Mouse (Mus musculus) testis, adult 2 months (tissue): ENCODE data around the gene Fli1. TPM values are rescaled to one million over a fixed set of nuclear protein-coding genes. Genes with fewer than 3 reads are reported as not detected.
A peak's percentile ranks its signal among the peaks of the same experiment; 100 is the strongest.

Source experiments
- H3K27ac ChIP-seq: fragments of 200-500 bp; 2 replicates; pipeline ENCODE4 v1.5.1; 2012; ENCODE audit warnings: low read depth, low read length; ENCODE audit not compliant: control insufficient read depth, insufficient read depth
- H3K27me3 ChIP-seq: fragments of 200-500 bp; 2 replicates; pipeline ENCODE4 v1.6.1; 2012; ENCODE audit warnings: mild to moderate bottlenecking, low read length, moderate library complexity; ENCODE audit not compliant: control insufficient read depth, insufficient read depth
- H3K36me3 ChIP-seq: fragments of 200-500 bp; 2 replicates; pipeline ENCODE4 v1.6.1; 2012; ENCODE audit warnings: mild to moderate bottlenecking, low read length; ENCODE audit not compliant: control insufficient read depth, insufficient read depth
- H3K4me1 ChIP-seq: fragments of 200-500 bp; 2 replicates; pipeline ENCODE4 v1.6.1; 2012; ENCODE audit warnings: low read length; ENCODE audit not compliant: control insufficient read depth, insufficient read depth
- H3K4me3 ChIP-seq: fragments of 200-500 bp; 2 replicates; pipeline ENCODE4 v1.5.1; 2012; ENCODE audit warnings: low read depth, mild to moderate bottlenecking, low read length, moderate library complexity, mixed read lengths; ENCODE audit not compliant: control insufficient read depth
- CTCF ChIP-seq: fragments of 200-500 bp; IDR thresholded peaks from 2 replicates; pipeline ENCODE4 v1.5.1; 2012; ENCODE audit warnings: low read depth, mild to moderate bottlenecking, inconsistent platforms, low read length, moderate library complexity; ENCODE audit not compliant: control insufficient read depth, insufficient read depth, insufficient replicate concordance
- POLR2A ChIP-seq: fragments of 200-500 bp; IDR thresholded peaks from 2 replicates; pipeline ENCODE4 v1.6.1; 2012; ENCODE audit warnings: low read depth, mild to moderate bottlenecking, inconsistent platforms, low read length, moderate library complexity; ENCODE audit not compliant: control insufficient read depth
- polyA plus RNA-seq: library from polyadenylated mRNA; depleted of rRNA; stranded (reverse); fragments of >200 nt; gene quantifications from 2 replicates; pipeline ENCODE4 v1.2.3, GENCODE M21; 2012

Fli1 gene
- polyA plus RNA-seq, 1 experiment = 0.51 TPM

DNA sequence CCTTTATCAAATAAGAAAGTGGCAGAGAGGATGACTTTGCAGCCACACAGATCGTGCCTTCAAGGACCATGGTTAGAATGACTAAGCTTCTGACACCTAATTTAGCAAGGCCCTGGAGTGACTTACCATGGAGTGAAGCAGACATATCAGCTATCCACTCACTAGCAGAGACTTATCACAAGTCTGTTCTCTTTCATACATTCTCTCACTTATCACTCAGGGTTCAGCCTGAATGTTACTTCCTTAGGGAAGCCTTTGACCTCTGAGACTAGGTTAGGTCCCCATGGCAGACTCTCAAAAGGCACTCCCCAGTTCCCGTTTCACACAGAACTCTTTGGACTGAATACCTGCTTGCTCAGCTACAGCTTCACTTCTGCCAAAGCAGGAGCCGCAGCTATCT, 21.3 kb downstream of the Fli1 start:
- Histone ChIP-seq H3K36me3 (no peaks in the 10 kb centered on the region), H3K4me3 (no peak overlapping the region), H3K4me1 (peaks cover 9% of the 10 kb centered on the region), H3K27ac (no peak overlapping the region), H3K27me3 (no peaks in the 10 kb centered on the region)
- TF ChIP-seq POLR2A (no peak), CTCF (no peak)

- Histone ChIP-seq H3K27ac (no peak overlapping the region), H3K27me3 (no peaks in the 10 kb centered on the region), H3K4me1 (peaks cover 13% of the 10 kb centered on the region), H3K36me3 (no peaks in the 10 kb centered on the region), H3K4me3 (no peak overlapping the region)
- no peak for TF ChIP-seq POLR2A
- TF ChIP-seq CTCF = no peak
These were observed 21.8 kb downstream of the Fli1 start for GRCm38 (mm10) chr9:32520821-32521220.

DNA sequence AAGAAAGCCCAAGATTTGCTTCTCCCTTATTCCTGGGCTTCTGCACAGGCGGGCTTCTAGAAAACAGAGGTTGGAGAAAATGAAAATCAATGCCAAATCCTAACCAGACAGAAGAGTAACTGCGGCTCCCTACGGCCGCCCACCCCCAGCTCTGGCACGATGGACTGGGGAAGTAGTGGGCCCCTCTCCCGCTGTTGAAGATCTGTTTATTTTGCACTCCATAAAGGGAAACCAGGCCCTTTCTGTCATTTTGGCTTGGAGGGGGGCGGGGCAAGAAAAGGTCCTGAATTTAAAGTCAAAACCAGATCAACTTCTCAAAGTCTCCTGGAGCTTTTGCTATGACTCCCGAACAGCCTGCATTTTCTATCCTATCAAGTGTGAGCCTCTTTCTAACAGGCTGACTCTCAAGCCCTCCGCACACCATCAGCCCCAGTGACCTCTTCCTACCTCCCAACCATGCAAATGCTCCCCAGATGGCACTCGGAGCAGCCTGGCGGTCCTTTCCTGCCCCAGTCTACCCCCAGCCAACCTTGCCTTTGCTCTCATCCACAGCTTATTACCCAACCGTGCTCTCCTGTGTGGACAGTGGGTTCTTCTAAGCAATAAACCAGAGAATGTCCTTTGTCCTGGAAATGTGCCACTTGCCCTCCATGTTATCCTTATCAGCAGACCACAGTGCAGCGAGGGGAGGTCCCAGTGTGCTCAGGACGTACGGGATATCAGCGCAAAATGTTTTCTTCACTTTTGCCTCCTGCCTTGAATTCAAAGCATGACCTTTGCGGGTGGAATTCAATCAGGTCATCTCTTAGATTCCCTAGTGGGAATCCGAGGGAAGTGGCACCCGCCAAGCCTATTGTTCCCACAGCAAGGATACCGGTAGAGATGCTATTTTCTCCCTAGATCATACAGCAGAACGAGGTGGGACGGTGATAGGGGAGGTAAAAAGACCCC, 23.3 kb downstream of the Fli1 start:
- Histone ChIP-seq H3K36me3 (no peaks in the 10 kb centered on the region), H3K4me3 (no peak overlapping the region), H3K27me3 (no peaks in the 10 kb centered on the region), H3K27ac (no peak overlapping the region), H3K4me1 (peaks cover 16% of the 10 kb centered on the region)
- TF ChIP-seq CTCF (no peak), POLR2A (no peak)

DNA sequence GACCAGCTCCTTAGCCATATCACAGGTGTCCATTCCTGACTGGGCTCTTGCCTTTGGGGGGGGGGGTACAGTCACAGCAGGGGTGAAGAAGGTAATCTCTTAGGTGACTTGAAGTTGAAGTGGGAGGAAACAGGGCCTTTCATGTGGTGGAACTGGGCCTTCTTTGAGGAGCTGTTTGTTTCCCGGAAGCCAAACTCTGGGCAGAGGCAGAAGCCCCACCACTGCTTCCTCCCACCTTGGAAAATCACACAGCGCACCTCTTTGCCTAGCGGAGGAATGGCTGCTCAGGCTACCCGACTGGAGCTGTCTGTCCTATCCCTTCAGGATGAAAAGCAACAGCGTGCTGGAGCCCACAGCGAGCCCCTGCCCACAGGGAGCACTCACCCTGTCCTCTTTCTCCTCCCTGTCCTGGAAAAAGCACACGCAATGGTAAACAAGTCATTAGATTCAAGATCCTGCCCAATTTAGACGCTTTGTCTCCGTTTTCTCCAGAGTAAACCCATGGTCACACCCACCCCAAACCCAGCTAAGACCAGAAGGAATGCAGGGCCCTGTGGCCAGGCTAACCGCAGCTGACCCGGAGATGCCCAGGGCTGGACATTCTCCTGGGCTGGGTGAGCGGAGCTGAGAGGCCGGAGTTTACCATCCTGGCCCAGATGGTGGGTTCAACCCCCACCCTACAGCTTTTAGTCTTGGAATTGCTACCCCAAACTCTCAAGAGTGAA, 24.1 kb downstream of the Fli1 start:
- Histone ChIP-seq H3K27ac (no peak overlapping the region), H3K4me3 (no peak overlapping the region), H3K36me3 (no peaks in the 10 kb centered on the region), H3K27me3 (no peaks in the 10 kb centered on the region), H3K4me1 (peaks cover 19% of the 10 kb centered on the region)
- no peak for TF ChIP-seq POLR2A
- TF ChIP-seq CTCF = no peak

- Histone ChIP-seq H3K27ac (no peak overlapping the region; the same call in 1 of the 2 replicates), H3K27me3 (no peaks in the 10 kb centered on the region), H3K36me3 (no peaks in the 10 kb centered on the region), H3K4me3 (no peak overlapping the region), H3K4me1 (peaks cover 19% of the 10 kb centered on the region)
- TF ChIP-seq CTCF (no peak), POLR2A (no peak)
These were observed 26.0 kb downstream of the Fli1 start for GRCm38 (mm10) chr9:32516691-32517090.

GRCm38 (mm10) chr9:32515894-32516686, 26.6 kb downstream of the Fli1 start:
- no peak for TF ChIP-seq POLR2A
- TF ChIP-seq CTCF = no peak
- Histone ChIP-seq H3K4me1 (peaks cover 19% of the 10 kb centered on the region), H3K4me3 (no peak overlapping the region), H3K27me3 (no peaks in the 10 kb centered on the region), H3K36me3 (no peaks in the 10 kb centered on the region), H3K27ac (peak overlapping the region; percentile 82)

DNA sequence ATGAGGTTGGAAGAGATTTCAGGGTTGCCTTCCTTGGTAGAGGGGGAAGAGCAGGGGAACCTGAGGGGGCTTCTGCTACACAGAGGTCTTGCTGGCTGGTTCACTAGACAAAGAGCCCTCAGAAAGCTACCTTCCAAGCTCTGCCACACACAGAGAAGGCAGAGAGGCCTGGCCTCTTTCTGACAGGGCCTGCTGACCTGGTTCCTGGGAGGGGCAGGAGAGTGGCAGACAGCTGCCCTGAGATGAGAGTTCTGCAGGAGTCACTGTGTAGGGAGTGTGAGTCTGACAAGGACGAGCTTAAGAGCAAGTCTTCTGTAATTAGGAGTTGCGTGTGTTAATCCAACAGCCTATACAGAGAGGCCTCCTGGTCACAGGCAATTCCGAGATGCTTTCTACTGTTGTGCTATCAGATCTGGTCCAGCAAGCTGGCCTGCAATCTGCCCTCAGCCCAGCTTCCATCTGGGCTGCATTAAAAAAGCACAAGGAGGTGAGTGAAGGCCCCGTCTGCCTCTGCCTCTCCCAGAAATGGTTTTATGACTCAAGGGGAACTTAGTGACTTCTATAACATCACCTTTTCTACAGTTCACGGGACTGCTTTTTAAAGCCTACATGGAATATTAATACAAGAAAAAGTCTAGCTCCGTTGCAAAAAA, 28.1 kb downstream of the Fli1 start:
- no peak overlapping the region for H3K27ac ChIP-seq
- peaks cover 19% of the 10 kb centered on the region for H3K4me1 ChIP-seq
- no peaks in the 10 kb centered on the region for H3K36me3 ChIP-seq
- no peaks in the 10 kb centered on the region for H3K27me3 ChIP-seq
- H3K4me3 ChIP-seq = no peak overlapping the region
- TF ChIP-seq CTCF = no peak
- no peak for TF ChIP-seq POLR2A
